Mouse (Mus musculus) kidney, postnatal 0 days (tissue): ENCODE results near the gene Akap4. TPM values are rescaled to one million over a fixed set of nuclear protein-coding genes. Genes with fewer than 3 reads are reported as not detected.

Experiments
- ATAC-seq: fragments of 200-750 bp; cut with Nextera tagmentation; replicated peaks from 2 replicates; pipeline ENCODE4 v1.8.0; 2017; ENCODE audit warnings: low read depth, moderate number of reproducible peaks, moderate TSS enrichment, moderate library complexity; ENCODE audit not compliant: low FRiP score
- DNase-seq: peaks from one replicate; pipeline ENCODE4 v3.0.0-alpha.2; 2016; ENCODE audit warnings: low spot score
- H3K27ac ChIP-seq: fragments of 300-500 bp; sonication (generic); 2 replicates; pipeline ENCODE4 v1.5.1; 2014; ENCODE audit warnings: mild to moderate bottlenecking
- H3K27me3 ChIP-seq: fragments of 300-500 bp; sonication (generic); 2 replicates; pipeline ENCODE4 v1.6.1; 2014; ENCODE audit warnings: low read length, mixed read lengths; ENCODE audit not compliant: insufficient read depth
- H3K36me3 ChIP-seq: fragments of 300-500 bp; sonication (generic); 2 replicates; pipeline ENCODE4 v1.6.1; 2014; ENCODE audit warnings: low read length, mixed read lengths; ENCODE audit not compliant: insufficient read depth
- H3K4me1 ChIP-seq: fragments of 300-500 bp; sonication (generic); replicated peaks from 2 replicates; pipeline ENCODE4 v1.6.1; 2014; ENCODE audit warnings: antibody characterized with exemption, low read length, mixed read lengths; ENCODE audit not compliant: insufficient read depth
- H3K4me2 ChIP-seq: fragments of 300-500 bp; sonication (generic); 2 replicates; pipeline ENCODE4 v1.6.1; 2014; ENCODE audit warnings: mild to moderate bottlenecking, low read length, moderate library complexity, mixed read lengths
- H3K4me3 ChIP-seq: fragments of 300-500 bp; sonication (generic); replicated peaks from 2 replicates; pipeline ENCODE4 v1.5.1; 2014; ENCODE audit warnings: low read depth, low read length
- H3K9ac ChIP-seq: fragments of 300-500 bp; sonication (generic); 2 replicates; pipeline ENCODE4 v1.6.1; 2014; ENCODE audit warnings: low read depth, low read length
- H3K9me3 ChIP-seq: fragments of 300-500 bp; sonication (generic); replicated peaks from 2 replicates; pipeline ENCODE4 v1.6.1; 2016; ENCODE audit warnings: low read length, inconsistent platforms, mixed read lengths
- CTCF ChIP-seq: IDR thresholded peaks from 2 replicates; pipeline ENCODE4 v1.5.1; 2016; ENCODE audit warnings: antibody characterized with exemption, low read depth, mild to moderate bottlenecking, moderate library complexity
- WGBS: fragments of 180-500 bp; shearing (Covaris S2); extraction: QIAGEN DNeasy Blood & Tissue Kit; methylation state at CpG from one replicate; pipeline ENCODE4 v1.1.7; 2014; 5-methylcytosine and 5-hydroxymethylcytosine counted together
- polyA plus RNA-seq: library from polyadenylated mRNA; unstranded; fragments of >200 nt; fragmentation: Nextera tagmentation; extraction: Ambion mirVana; gene quantifications from 2 replicates; pipeline ENCODE4 v1.2.1, GENCODE M21; 2015

Gene Akap4
- polyA plus RNA-seq, 1 experiment from 2014 or later: not detected

DNA sequence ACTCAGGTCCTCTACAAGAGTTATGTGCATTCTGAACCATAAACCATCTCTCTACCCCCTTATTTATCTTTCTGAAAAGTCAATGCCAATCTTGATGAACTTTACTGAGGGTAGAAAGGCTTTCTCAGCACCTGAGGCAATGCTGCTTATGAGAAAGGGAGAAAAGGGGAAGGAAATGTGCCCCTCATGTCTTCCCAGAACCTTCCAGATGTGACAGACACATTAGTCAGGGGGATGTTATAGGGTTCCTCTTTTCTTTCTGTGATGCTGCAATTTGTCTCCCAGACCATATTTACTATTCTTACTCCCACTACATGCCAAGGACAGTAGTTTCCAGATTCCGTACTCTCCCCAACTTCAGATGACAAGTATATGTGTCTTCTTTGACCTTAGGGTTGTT lies 18.6 kb downstream of the Akap4 start:
- Histone ChIP-seq H3K27ac (no peak overlapping the region), H3K4me3 (no peak overlapping the region), H3K4me2 (no peak overlapping the region), H3K4me1 (no peaks in the 10 kb centered on the region), H3K36me3 (no peaks in the 10 kb centered on the region), H3K9ac (no peak overlapping the region), H3K9me3 (no peaks in the 10 kb centered on the region), H3K27me3 (no peaks in the 10 kb centered on the region)
- no peak for TF ChIP-seq CTCF
- ATAC-seq: no peak
- WGBS: 48% methylated on average over 1 of the region's 1 CpGs
- DNase-seq: no peak

DNA sequence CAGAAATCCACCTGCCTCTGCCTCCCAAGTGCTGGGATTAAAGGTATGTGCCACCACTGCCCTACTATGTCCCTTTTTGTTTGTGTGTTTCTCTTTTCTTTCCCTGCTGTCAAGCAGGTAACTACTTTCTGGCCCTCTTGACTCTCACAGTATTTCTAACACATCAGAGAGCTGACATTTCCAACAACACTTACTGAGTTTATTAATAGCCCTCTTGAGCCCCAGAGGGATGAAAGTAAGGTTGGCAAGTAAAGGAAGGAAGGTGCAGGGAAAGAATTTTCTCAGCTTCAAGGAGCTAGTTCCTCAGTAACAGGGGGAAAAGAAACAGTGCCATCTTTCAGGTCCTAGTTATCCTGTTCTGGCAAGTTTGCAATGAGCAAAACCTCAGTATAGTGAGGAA lies 23.0 kb downstream of the Akap4 start:
- Histone ChIP-seq H3K36me3 (no peaks in the 10 kb centered on the region), H3K4me3 (no peak overlapping the region), H3K27ac (no peak overlapping the region), H3K4me1 (no peaks in the 10 kb centered on the region), H3K4me2 (no peak overlapping the region), H3K27me3 (no peaks in the 10 kb centered on the region), H3K9ac (no peak overlapping the region), H3K9me3 (no peaks in the 10 kb centered on the region)
- TF ChIP-seq CTCF: no peak
- DNase-seq (no peak), ATAC-seq (no peak)

DNA sequence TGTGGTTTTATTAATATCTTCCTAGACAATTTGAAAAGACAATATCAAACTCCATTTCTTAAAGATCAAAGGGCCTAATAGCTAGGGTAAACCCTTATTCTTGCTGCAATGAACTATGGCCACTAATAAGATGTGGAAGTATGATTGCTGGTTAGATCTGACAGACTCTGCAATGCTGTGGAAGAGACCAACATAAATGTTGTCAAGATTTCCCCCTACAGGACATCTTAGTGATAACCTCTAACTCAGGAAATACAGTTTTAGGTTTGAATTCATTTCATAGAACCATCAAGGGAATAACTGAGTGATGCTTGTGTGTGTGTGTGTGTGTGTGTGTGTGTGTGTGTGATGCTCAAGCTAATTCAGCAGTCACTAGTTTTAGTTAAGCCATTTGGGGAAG lies 35.0 kb downstream of the Akap4 start:
- DNase-seq: no peak
- no peak for ATAC-seq
- H3K4me1 ChIP-seq: no peaks in the 10 kb centered on the region
- H3K4me3 ChIP-seq: no peak overlapping the region
- TF ChIP-seq CTCF: peak; percentile 27; the same call in 1 of the 2 replicates
- H3K27me3 ChIP-seq: no peaks in the 10 kb centered on the region
- no peak overlapping the region for H3K9ac ChIP-seq
- H3K4me2 ChIP-seq: no peak overlapping the region
- no peaks in the 10 kb centered on the region for H3K36me3 ChIP-seq
- no peaks in the 10 kb centered on the region for H3K9me3 ChIP-seq
- H3K27ac ChIP-seq: no peak overlapping the region

DNA sequence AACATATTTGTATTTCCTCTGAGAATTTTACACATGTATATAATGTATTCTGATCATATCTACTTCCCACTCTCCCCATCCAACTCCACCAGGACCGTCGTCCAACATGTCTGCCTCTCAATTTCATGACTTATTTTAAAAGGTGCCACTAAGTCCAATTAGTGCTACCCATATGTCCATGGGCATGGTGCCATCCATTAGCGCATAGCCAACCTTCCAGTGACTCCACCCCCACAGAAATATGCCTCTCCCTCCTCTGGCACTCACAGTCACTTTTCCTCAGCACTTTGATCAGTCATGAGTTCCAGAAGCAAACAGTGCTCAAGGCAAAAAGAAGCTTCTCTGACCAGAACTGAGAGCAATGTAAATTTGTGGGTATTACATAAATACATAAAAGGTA lies 47.6 kb downstream of the Akap4 start:
- Histone ChIP-seq H3K4me3 (no peak overlapping the region), H3K4me2 (no peak overlapping the region), H3K27me3 (no peaks in the 10 kb centered on the region), H3K4me1 (no peaks in the 10 kb centered on the region), H3K36me3 (no peaks in the 10 kb centered on the region), H3K9ac (no peak overlapping the region), H3K27ac (no peak overlapping the region), H3K9me3 (no peaks in the 10 kb centered on the region)
- WGBS: 84% methylated on average over 3 of the region's 3 CpGs
- DNase-seq (no peak), ATAC-seq (no peak)
- TF ChIP-seq CTCF: no peak

DNA sequence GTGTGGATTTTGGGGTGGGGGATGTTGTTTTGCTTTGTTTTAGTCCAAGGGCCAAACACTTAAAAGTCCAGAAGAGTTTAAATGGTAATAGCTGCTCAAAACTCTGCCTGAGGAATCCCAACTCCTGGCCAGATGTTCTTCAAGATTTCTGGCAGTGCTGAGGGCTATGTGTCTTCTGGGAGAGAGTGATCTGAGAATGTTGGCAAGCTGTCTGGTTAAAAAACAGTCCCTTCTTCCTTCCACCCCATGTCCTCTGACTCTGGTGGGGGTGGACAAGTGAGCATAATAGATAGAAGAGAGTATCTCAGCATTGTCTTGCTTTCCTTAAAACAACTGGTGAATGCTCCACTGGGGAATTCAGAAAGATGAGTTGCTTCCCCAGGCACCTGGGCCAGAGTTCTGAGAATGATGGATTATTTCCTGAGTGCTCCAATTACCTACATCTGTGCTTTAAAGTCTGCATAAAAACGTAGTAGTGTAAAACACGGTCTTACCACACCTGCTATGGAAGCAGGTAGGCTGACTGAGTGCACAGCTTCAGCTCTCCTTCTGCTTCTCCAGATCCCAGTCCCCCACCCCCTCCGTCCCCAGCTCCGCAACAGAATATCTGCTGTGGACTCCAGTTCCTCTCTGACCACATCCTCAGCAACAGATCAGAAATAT lies 54.4 kb downstream of the Akap4 start:
- Histone ChIP-seq H3K4me3 (no peak overlapping the region), H3K9me3 (no peaks in the 10 kb centered on the region), H3K9ac (no peak overlapping the region), H3K4me2 (no peak overlapping the region), H3K27me3 (no peaks in the 10 kb centered on the region), H3K36me3 (no peaks in the 10 kb centered on the region), H3K27ac (no peak overlapping the region), H3K4me1 (no peaks in the 10 kb centered on the region)
- 54% methylated on average over 4 of the region's 4 CpGs for WGBS
- no peak for TF ChIP-seq CTCF
- ATAC-seq: no peak
- DNase-seq: no peak

Other genes with a start within 250 kb of the Akap4 start
- gene Ccnb3, start 25.9 kb upstream of the Akap4 start, polyA plus RNA-seq: not detected in 2 replicates